Mouse (Mus musculus): Measurements from ENCODE around the gene Wdr1. TPM values are rescaled to one million over a fixed set of nuclear protein-coding genes. Genes with fewer than 3 reads are reported as not detected.
"Not testable (repeated sequence)": the region's sequence is repeated elsewhere in the genome, so short reads cannot be mapped to it uniquely, and the experiment has no call there.

Wdr1 gene
- polyA plus RNA-seq, 1 experiment from 2014 or later = 76.7 TPM

DNA sequence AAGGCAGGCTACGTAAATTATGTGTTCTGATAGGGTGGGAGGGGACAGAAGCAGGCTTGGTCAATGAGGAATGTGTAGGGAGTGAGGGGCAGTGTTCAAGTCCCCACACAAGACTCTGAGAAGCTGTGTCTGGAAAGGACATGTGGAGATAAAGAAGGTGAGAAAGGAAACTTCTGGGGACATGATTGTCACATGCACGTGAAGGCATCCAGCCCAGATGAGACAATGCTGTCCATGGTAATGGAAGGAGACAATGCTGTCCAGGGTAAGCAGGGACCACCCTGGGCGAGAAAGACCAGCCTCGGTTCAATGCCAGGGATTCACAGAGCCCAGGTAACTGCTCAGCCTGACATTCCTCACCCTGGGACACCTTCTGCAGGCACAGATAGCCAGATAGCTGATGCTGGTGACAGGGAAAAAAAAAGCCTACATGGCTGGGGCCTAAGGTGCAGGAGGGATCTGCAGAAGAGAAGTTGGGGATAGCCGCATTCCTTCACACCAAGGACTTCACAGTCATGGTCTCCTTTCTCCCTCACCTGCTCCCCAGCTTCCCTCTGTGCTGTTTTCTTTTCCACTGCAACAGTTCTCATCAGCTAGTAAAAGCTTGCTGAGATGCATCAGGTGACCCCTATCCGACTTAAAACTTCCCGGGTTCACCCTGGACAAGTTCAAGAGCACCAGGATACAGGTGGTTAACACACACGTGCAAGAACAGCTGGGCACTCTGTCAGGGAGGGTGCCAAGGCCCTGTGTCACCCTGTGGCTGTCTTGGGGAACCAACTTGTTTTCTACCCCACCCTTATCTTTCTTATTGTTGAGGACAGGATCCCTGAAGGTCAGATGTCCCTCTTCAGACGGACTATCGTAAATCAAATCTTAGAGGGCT lies 82.0 kb downstream of the Wdr1 start:
- H3K9me3 ChIP-seq (replicated peaks; ENCODE audit: control insufficient read depth, low read length) = no peaks in the 10 kb centered on the region
- no peak for ATAC-seq (ENCODE audit: low read depth)
- peaks cover 31% of the 10 kb centered on the region for H3K4me1 ChIP-seq (ENCODE audit: control insufficient read depth, low read depth, low read length)
- H3K36me3 ChIP-seq (ENCODE audit: control insufficient read depth, insufficient read depth) = peaks cover 8% of the 10 kb centered on the region
- WGBS (ENCODE audit: insufficient replicate concordance) = 64% methylated on average over 10 of the region's 10 CpGs
- peak overlapping the region; percentile 42; the same call in 1 of the 2 replicates for H3K27ac ChIP-seq (ENCODE audit: low read length)
- H3K4me2 ChIP-seq (ENCODE audit: low read depth, low read length) = peak overlapping the region; percentile 91
- peak overlapping the region; percentile 70; the same call in 1 of the 2 replicates for H3K9ac ChIP-seq (ENCODE audit: low read depth, low read length)
- no peaks in the 10 kb centered on the region for H3K27me3 ChIP-seq (ENCODE audit: control insufficient read depth, insufficient read depth, low read depth, low read length)
- peak overlapping the region; percentile 64 for H3K4me3 ChIP-seq (ENCODE audit: low read depth, low read length)

DNA sequence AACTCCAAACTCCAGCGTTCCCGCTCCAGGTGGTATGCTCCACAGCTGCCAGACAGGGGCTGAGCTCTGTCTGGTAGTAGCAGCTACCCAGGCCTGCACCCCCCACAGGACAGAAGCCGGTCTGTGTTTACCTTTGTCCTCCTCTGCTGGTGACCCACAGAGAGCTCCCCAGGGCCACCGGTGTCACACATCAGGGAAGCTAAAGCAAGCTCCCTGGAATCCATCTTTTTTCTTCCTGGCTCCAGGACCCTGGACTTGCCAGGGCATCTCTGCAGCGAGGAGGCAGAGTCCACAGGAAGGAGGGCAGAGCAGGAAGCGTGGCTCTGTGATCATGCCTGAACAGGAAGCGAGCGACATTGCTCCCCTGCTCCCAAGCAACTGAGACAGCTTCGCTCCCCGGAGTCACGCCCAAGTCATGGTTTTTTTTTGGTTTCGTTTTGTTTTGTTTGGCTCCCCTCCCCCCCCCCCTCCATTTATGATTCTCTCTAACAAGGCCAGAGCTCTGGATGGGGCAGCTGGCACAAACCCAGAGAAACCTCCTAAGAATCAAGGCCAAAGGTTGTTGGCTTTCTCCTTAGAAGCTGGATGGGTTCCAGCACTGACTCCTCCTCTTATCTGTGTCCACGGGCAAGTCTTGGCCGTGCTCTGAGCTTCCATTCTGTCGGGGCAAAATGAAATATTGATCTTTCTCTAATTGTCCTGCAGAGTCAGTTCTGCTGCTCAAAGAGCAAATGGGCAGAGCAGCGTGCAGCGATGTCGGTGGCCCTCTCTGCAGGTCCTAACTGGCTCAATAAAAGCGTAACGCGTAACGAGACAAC lies 82.9 kb downstream of the Wdr1 start:
- peak; percentile 70 for ATAC-seq (ENCODE audit: low read depth)
- peaks cover 11% of the 10 kb centered on the region for H3K36me3 ChIP-seq (ENCODE audit: control insufficient read depth, insufficient read depth)
- 19% methylated on average over 22 of the region's 22 CpGs for WGBS (ENCODE audit: insufficient replicate concordance)
- no peaks in the 10 kb centered on the region for H3K9me3 ChIP-seq (replicated peaks; ENCODE audit: control insufficient read depth, low read length)
- peaks cover 31% of the 10 kb centered on the region for H3K4me1 ChIP-seq (ENCODE audit: control insufficient read depth, low read depth, low read length)
- H3K27ac ChIP-seq (ENCODE audit: low read length) = peak overlapping the region; percentile 80
- H3K4me3 ChIP-seq (ENCODE audit: low read depth, low read length) = peak overlapping the region; percentile 64
- peak overlapping the region; percentile 91 for H3K4me2 ChIP-seq (ENCODE audit: low read depth, low read length)
- H3K27me3 ChIP-seq (ENCODE audit: control insufficient read depth, insufficient read depth, low read depth, low read length) = no peaks in the 10 kb centered on the region
- H3K9ac ChIP-seq (ENCODE audit: low read depth, low read length) = peak overlapping the region; percentile 70

- Histone ChIP-seq H3K27ac (ENCODE audit: low read length) (peak overlapping the region; percentile 80), H3K36me3 (ENCODE audit: control insufficient read depth, insufficient read depth) (peaks cover 11% of the 10 kb centered on the region), H3K9ac (ENCODE audit: low read depth, low read length) (peak overlapping the region; percentile 70), H3K4me2 (ENCODE audit: low read depth, low read length) (peak overlapping the region; percentile 91), H3K4me1 (ENCODE audit: control insufficient read depth, low read depth, low read length) (peaks cover 31% of the 10 kb centered on the region), H3K4me3 (ENCODE audit: low read depth, low read length) (peak overlapping the region; percentile 64)
- H3K27me3 ChIP-seq (ENCODE audit: control insufficient read depth, insufficient read depth, low read depth, low read length); H3K9me3 ChIP-seq (replicated peaks; ENCODE audit: control insufficient read depth, low read length): not testable (repeated sequence)
- ATAC-seq (ENCODE audit: low read depth) = peak; percentile 43
These were observed 83.5 kb downstream of the Wdr1 start for GRCm38 (mm10) chr5:38479545-38479907.

DNA sequence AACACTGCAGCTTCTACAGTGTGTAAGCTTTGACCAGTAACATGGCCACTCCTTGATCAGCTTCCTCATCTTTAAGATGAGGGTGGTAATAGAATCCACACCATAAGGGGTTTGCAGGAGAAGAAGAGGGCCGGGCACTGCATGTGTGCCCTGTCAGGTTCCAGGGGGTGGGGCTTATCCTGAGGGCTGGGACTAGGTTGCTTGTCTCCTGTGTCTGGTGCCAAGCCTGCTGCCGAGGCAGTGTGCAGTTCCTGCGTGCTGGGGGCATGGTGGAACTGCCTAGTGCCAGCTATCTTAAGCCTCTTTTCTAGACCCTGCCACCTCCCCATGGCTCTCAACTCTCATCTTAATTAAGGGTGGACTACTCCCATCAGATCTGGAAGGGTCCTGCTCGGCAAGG lies 84.0 kb downstream of the Wdr1 start:
- Histone ChIP-seq H3K9ac (ENCODE audit: low read depth, low read length) (0 out of 2 replicates have a peak overlapping the region, but pooled peaks have one; percentile 3), H3K4me1 (ENCODE audit: control insufficient read depth, low read depth, low read length) (peaks cover 31% of the 10 kb centered on the region), H3K4me3 (ENCODE audit: low read depth, low read length) (peak overlapping the region; percentile 64), H3K27me3 (ENCODE audit: control insufficient read depth, insufficient read depth, low read depth, low read length) (no peaks in the 10 kb centered on the region), H3K27ac (ENCODE audit: low read length) (no peak overlapping the region; the same call in 1 of the 2 replicates), H3K36me3 (ENCODE audit: control insufficient read depth, insufficient read depth) (peaks cover 11% of the 10 kb centered on the region), H3K9me3 (replicated peaks; ENCODE audit: control insufficient read depth, low read length) (no peaks in the 10 kb centered on the region), H3K4me2 (ENCODE audit: low read depth, low read length) (peak overlapping the region; percentile 91)
- WGBS (ENCODE audit: insufficient replicate concordance) = 6% methylated on average over 4 of the region's 4 CpGs
- ATAC-seq (ENCODE audit: low read depth) = peak; percentile 72

DNA sequence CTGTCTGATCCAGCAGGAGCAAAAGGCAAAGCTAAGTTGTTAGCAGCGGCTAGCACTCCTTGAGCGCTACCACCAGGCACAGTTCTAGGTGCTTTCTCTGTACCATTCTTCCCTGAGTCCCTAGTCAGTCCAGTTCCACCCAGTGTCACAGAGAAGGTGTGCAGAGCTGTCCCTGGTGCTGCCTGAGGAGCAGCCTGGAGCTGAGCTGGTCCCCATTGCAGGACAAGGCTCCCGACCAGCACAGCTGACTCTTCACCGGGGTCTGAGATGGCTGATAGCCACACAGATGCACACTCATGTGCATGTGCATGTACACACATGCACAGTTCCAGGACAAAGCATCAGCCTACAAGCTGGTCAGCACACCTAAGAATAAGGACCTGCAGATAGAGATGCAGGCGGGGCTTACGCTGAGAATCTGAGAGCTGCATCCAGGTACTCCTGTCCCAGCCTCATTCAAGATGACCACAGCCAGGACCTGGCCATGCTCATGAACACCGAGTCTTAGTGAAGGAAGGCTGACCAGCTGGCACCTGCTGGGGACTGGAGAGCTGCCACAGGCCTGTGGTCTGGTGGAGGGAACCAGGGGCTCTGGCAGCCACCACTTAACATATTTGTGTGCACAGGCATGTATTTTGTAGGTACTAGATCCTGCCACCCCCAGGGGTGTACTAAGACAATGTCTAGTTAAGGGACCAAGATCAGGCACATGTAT lies 85.1 kb downstream of the Wdr1 start:
- Histone ChIP-seq H3K4me3 (ENCODE audit: low read depth, low read length) (no peak overlapping the region), H3K36me3 (ENCODE audit: control insufficient read depth, insufficient read depth) (peaks cover 11% of the 10 kb centered on the region), H3K9ac (ENCODE audit: low read depth, low read length) (no peak overlapping the region), H3K4me2 (ENCODE audit: low read depth, low read length) (no peak overlapping the region), H3K9me3 (replicated peaks; ENCODE audit: control insufficient read depth, low read length) (no peaks in the 10 kb centered on the region), H3K4me1 (ENCODE audit: control insufficient read depth, low read depth, low read length) (peaks cover 31% of the 10 kb centered on the region), H3K27ac (ENCODE audit: low read length) (no peak overlapping the region), H3K27me3 (ENCODE audit: control insufficient read depth, insufficient read depth, low read depth, low read length) (no peaks in the 10 kb centered on the region)
- WGBS (ENCODE audit: insufficient replicate concordance) = 84% methylated on average over 7 of the region's 7 CpGs
- ATAC-seq (ENCODE audit: low read depth) = no peak

DNA sequence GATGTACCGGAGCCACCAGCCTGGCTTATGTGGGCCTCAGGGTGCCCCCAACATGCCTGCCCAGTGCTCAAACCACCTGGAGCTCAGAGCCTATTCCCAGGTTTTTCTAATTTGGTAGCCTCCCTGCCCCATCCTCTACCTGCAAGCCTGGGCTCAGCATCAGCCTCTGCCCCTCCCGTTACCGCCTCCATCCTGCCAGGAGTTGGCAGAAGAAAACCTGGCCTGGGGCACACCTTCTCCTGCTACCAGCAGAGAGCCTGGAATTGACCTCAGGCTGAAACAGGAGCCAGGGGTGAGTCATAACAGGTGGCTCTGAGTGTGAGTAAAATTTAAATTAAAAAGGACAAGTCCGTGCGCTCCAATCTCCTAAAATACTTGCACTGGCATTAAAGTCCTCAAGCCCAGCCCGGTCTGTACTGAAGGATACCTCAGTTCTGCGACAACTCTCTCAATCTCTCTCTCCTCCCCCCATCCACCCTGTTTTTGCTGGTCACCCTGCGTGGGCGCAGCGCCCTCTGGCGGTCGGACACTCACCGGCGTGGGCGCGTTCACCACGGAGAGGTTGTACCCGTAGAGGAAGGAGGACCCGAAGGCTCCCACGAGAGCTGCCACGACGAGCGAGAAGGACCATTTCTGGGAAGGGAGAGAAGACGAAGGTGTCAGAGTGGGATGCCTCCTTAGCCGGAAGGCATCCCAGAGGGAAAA lies 86.0 kb downstream of the Wdr1 start:
- Histone ChIP-seq H3K36me3 (ENCODE audit: control insufficient read depth, insufficient read depth) (peaks cover 11% of the 10 kb centered on the region), H3K9ac (ENCODE audit: low read depth, low read length) (no peak overlapping the region), H3K4me1 (ENCODE audit: control insufficient read depth, low read depth, low read length) (peaks cover 28% of the 10 kb centered on the region), H3K27me3 (ENCODE audit: control insufficient read depth, insufficient read depth, low read depth, low read length) (no peaks in the 10 kb centered on the region), H3K9me3 (replicated peaks; ENCODE audit: control insufficient read depth, low read length) (no peaks in the 10 kb centered on the region), H3K27ac (ENCODE audit: low read length) (no peak overlapping the region), H3K4me3 (ENCODE audit: low read depth, low read length) (no peak overlapping the region), H3K4me2 (ENCODE audit: low read depth, low read length) (no peak overlapping the region)
- ATAC-seq (ENCODE audit: low read depth) = no peak
- WGBS (ENCODE audit: insufficient replicate concordance) = 91% methylated on average over 25 of the region's 25 CpGs

Other genes with a start within 250 kb of the Wdr1 start
- gene Drd5, start 243.9 kb downstream of the Wdr1 start, polyA plus RNA-seq (2015; fragmentation: Nextera tagmentation; extraction: Ambion mirVana) = not detected in 2 replicates
- 3.6 and 4.0 TPM in 2 replicates for gene Slc2a9, start 60.1 kb downstream of the Wdr1 start, polyA plus RNA-seq (2015; fragmentation: Nextera tagmentation; extraction: Ambion mirVana)
- gene Zfp518b, start 121.6 kb upstream of the Wdr1 start, polyA plus RNA-seq (2015; fragmentation: Nextera tagmentation; extraction: Ambion mirVana) = 1.7 and 1.8 TPM in 2 replicates